Mouse (Mus musculus): ENCODE measurements around the gene Fgfrl1. TPM values are rescaled to one million over a fixed set of nuclear protein-coding genes. Genes with fewer than 3 reads are reported as not detected.
A peak's percentile ranks its signal among the peaks of the same experiment; 100 is the strongest.
"Not testable (repeated sequence)": the region's sequence is repeated elsewhere in the genome, so short reads cannot be mapped to it uniquely, and the experiment has no call there.

Fgfrl1 gene
- total RNA-seq, 2 experiments from 2014 or later, result 19.7 to 21.7 TPM

DNA sequence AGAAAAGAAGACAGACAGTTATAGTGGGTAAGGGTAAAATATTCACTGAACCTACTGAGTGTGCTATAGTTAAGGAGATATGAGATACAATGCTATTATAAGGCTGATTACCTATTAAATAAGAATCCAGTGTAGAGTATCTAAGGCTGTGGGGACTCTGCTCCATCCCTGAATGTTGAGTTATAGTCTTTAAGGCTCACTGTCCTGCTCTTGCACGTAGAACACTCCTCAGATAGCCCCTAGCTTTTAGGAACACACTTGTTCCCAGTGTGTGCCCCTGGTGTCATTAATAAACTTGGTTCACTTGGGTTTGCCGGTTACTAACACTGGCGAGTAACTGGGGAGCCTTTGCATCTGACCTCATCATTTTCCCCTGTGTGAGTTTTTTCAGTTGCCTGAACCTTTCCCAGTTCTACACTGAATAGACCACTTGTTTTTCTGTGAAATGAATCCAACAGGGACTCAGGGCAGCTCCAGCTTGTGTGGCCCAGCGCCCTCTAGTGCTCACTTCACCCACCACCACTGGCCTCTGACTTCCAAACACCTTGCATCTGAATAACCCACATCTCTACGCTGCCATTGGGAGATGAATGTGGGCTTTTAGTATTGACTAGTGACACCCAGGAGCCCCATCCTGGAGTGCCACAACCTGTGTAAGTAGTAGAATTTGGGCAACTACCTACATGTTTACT is 34.5 kb downstream of the Fgfrl1 start:
- no peak overlapping the region for H3K27ac ChIP-seq
- peak; percentile 83 for TF ChIP-seq CTCF (IDR thresholded peaks at IDR 0.05)
- peak; percentile 69 to 72 for DNase-seq (ENCODE audit: extremely low spot score in 1 of 2, low spot score in 2 of 2)
- no peak overlapping the region for H3K4me3 ChIP-seq
- intact Hi-C loops (cut with DNase I), result loop anchor here (2.0 kb wide), 2 partner anchors 34 to 56 kb away; partner anchors contain the start of gene Fgfrl1

DNA sequence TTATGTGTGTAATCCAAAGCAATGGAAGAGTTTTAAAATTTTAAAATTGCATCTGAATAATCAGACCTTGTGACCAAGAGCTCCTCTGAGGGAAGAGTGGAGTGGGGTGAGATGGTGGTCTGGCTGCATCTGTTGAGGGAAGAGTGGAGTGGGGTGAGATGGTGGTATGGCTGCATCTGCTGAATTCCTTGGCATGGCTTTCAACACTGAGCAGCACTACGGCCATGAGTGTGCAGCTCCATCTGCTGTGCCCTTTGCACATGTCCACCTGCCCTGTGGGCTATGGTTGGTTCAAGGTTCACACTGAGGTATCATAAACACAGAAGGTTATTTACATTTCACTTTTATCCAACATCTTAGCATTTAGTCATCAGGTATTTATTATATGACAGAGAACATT is 35.2 kb downstream of the Fgfrl1 start:
- no peak for TF ChIP-seq CTCF (IDR thresholded peaks at IDR 0.05)
- Histone ChIP-seq H3K4me3 (no peak overlapping the region), H3K27ac (no peak overlapping the region)
- no peak for DNase-seq (ENCODE audit: extremely low spot score in 1 of 2, low spot score in 2 of 2)
- intact Hi-C loops (cut with DNase I), result loop anchor here (2.0 kb wide), 2 partner anchors 35 to 57 kb away; partner anchors contain the start of gene Fgfrl1

DNA sequence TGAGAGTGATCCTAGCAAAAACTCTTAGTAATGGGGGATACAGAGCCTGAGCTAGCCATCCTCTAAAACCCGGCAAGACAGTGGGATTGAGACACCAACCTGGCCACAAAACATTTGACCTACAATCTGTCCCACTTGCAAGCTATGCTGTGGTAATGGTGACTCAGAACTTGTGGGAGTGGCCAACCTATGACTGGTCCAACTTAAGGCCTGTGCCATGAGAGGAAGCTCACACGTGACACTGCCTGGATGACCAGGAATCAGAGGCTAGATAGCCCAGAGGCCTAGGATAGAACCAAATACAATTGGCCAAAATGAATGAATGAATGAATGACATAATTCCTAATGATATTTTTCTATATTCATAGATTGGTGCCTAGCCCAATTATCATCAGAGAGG is 49.7 kb downstream of the Fgfrl1 start:
- intact Hi-C loops (cut with DNase I), result no loop called here

DNA sequence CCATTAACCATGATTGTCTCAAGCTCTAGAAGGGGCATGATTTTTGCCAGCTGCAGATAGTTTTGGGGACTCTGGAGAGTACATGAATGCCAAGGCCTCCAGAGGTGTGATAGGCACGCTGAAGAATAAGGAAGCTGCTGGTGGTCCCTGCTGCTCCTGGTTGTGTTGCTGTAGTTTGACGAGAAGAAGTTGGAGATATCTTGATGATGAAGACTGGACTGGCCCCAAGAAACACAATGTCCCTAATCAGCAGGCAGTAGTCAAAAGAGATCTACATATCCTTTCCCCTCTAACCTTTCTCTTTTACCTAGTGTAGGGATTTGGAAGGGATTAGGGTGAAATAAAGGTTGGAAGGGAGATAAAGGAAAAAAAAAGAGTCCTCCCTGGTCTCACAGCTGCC is 50.4 kb downstream of the Fgfrl1 start:
- intact Hi-C loops (cut with DNase I), result no loop called here
- no peak for TF ChIP-seq CTCF (IDR thresholded peaks at IDR 0.05)
- no peak for DNase-seq (ENCODE audit: extremely low spot score in 1 of 2, low spot score in 2 of 2)
- Histone ChIP-seq H3K4me3 (no peak overlapping the region), H3K27ac (no peak overlapping the region)

More for the DNA sequence above, 49.7 kb downstream of the Fgfrl1 start:
- no peak for DNase-seq (ENCODE audit: extremely low spot score in 1 of 2, low spot score in 2 of 2)
- no peak overlapping the region for H3K4me3 ChIP-seq
- no peak overlapping the region for H3K27ac ChIP-seq
- no peak for TF ChIP-seq CTCF (IDR thresholded peaks at IDR 0.05)

DNA sequence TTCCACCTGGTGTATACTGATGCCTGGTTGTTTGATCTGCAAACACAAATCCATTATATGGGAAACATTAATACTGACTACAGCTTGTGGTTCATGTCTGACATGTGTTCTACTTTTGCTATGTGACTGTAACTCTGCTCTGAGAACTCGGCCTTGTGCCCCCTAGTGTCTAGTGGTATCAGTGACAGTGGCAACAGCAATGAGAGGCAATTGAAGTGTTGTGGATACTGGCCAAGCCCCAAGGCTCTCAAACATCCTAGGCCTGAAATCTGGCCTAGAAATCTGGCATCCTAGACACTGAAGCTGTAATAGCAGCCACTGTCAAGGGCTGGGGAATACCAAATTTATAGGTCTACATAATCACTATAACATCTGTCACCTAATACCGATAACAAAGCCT is 51.7 kb downstream of the Fgfrl1 start:
- Histone ChIP-seq H3K4me3 (no peak overlapping the region), H3K27ac (no peak overlapping the region)
- DNase-seq (ENCODE audit: extremely low spot score in 1 of 2, low spot score in 2 of 2), result no peak
- TF ChIP-seq CTCF (IDR thresholded peaks at IDR 0.05), result peak; percentile 5; the same call in 1 of the 2 replicates
- intact Hi-C loops (cut with DNase I), result no loop called here

DNA sequence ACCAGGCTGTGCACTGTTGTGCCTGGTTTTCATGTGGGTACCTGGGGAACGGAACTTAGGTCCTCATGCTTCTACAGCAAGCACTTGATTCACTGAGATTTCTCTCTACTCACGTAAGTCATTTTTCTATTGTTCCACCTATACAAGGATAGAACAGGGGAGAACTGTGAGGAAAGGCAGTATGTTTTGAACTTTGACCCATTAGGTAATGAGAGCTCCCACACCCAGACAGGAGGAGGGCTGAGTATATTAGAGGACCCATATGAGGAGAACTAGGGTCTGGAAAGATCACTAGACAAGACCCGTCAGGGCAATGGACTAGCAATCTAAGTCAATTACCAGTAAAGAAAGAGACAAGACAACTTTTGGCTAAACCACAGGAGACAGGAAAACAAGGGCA is 52.4 kb downstream of the Fgfrl1 start:
- Histone ChIP-seq H3K4me3 (no peak overlapping the region), H3K27ac (no peak overlapping the region)
- no peak for DNase-seq (ENCODE audit: extremely low spot score in 1 of 2, low spot score in 2 of 2)
- intact Hi-C loops (cut with DNase I), result no loop called here
- no peak for TF ChIP-seq CTCF (IDR thresholded peaks at IDR 0.05)

DNA sequence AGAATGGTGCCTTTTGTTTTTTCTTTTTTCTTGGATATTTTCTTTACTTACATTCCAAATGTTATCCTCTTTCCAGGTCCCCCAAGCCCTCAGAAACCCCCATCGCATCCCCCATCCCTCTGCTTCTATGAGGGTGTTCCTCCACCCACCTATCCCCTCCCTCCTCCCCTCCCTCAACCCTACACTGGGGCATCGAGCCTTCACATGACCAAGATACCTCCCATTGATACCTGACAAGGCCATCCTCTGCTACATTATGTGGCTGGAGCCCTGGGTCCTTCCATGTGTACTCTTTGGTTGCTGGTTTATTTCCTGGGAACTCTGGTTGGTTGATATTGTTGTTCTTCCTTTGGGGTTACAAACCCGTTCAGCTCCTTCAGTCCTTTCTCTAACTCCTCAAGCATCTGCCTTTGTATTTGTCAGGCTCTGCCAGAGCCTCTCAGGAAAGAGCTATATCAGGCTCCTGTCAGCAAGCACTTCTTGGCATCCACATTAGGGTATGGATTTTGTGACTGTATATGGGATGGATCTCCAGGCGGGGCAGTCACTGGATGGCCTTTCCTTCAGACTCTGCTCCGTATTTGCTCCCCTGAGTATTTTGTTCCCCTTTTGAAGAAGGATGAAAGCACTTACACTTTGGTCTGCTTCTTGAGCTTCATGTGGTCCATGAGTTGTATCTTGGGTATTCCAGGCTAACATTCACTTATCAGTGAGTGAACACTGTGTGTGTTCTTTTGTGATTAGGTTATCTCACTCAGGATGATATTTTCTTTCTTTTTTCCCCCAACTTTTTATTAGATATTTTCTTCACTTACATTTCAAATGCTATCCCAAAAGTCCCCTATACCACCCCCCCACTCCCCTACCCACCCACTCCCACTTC is 58.4 kb downstream of the Fgfrl1 start:
- no peak for DNase-seq (ENCODE audit: extremely low spot score in 1 of 2, low spot score in 2 of 2)
- no peak for TF ChIP-seq CTCF (IDR thresholded peaks at IDR 0.05)
- intact Hi-C loops (cut with DNase I), result loop anchor here (10.0 kb wide), 1 partner anchor 326 kb away; no protein-coding TSS in a partner anchor
- H3K27ac ChIP-seq, result no peak overlapping the region
- H3K4me3 ChIP-seq, result no peak overlapping the region

DNA sequence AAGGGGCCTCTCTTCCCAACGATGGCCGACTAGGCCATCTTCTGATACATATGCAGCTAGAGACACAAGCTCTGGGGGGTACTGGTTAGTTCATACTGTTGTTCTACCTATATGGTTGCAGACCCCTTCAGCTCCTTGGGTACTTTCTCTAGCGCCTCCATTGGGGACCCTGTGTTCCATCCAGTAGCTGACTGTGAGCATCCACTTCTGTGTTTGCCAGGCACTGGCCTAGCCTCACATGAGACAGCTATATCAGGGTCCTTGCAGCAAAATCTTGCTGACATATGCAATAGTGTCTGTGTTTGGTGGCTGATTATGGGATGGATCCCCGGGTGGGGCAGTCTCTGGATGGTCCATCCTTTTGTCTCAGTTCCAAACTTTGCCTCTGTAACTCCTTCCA is 59.1 kb downstream of the Fgfrl1 start:
- not testable (repeated sequence) for DNase-seq (ENCODE audit: extremely low spot score in 1 of 2, low spot score in 2 of 2); H3K27ac ChIP-seq; H3K4me3 ChIP-seq
- intact Hi-C loops (cut with DNase I), result loop anchor here (10.0 kb wide), 1 partner anchor 326 kb away; no protein-coding TSS in a partner anchor

Other genes starting within 250 kb of the Fgfrl1 start
- under 1 TPM; 0.75 TPM for gene Mfsd7a, start 243.5 kb upstream of the Fgfrl1 start, total RNA-seq (2021)
- gene Pcgf3, start 231.2 kb upstream of the Fgfrl1 start, total RNA-seq (2021), result 10 to 100 TPM; 46.6 to 47.3 TPM
- 100 to 1,000 TPM; 713 to 727 TPM for gene Cplx1, start 142.4 kb upstream of the Fgfrl1 start, total RNA-seq (2021)
- gene Gak, start 62.6 kb upstream of the Fgfrl1 start, total RNA-seq (2021), result 100 to 1,000 TPM in 1 of 2 experiments, 10 to 100 TPM in 1; 98.8 to 106 TPM
- gene Tmem175, start 62.6 kb upstream of the Fgfrl1 start, total RNA-seq (2021), result 10 to 100 TPM; 40.8 to 43.2 TPM
- gene Idua, start 32.1 kb upstream of the Fgfrl1 start, total RNA-seq (2021), result 10 to 100 TPM; 14.9 to 20.8 TPM
- 10 to 100 TPM; 58.9 to 59.7 TPM for gene Dgkq, start 22.7 kb upstream of the Fgfrl1 start, total RNA-seq (2021)
- 1 to 10 TPM in 1 of 2 experiments, under 1 TPM in 1; 0.89 to 1.4 TPM for gene Slc26a1, start 16.8 kb upstream of the Fgfrl1 start, total RNA-seq (2021)
- gene Rnf212, start 82.6 kb downstream of the Fgfrl1 start, total RNA-seq (2021), result not detected
- gene Tmed11, start 103.0 kb downstream of the Fgfrl1 start, total RNA-seq (2021), result not detected
- not detected for gene Vmn2r8, start 116.5 kb downstream of the Fgfrl1 start, total RNA-seq (2021)
- gene Vmn2r9, start 160.2 kb downstream of the Fgfrl1 start, total RNA-seq (2021), result not detected